Mouse (Mus musculus): ENCODE results near the gene Hdac7.

GRCm38 (mm10) chr15:97764532-97764931 is 79.8 kb downstream of the Hdac7 start:
- no peak for TF ChIP-seq POLR2A (IDR thresholded peaks at IDR 0.05; ENCODE audit: low read depth, low read length)
- TF ChIP-seq CTCF (IDR thresholded peaks at IDR 0.05; ENCODE audit: extremely low read depth, insufficient read length, insufficient replicate concordance, low read depth, low read length): no peak

Measured in small intestine, adult 2 months (tissue).